Mouse (Mus musculus) lung, postnatal 14 days (tissue): Measurements from ENCODE around the gene Muc1.

ENCODE experiments used
- DNase-seq: peaks from one replicate; pipeline ENCODE4 v3.0.0; 2021

Muc1 gene

DNA sequence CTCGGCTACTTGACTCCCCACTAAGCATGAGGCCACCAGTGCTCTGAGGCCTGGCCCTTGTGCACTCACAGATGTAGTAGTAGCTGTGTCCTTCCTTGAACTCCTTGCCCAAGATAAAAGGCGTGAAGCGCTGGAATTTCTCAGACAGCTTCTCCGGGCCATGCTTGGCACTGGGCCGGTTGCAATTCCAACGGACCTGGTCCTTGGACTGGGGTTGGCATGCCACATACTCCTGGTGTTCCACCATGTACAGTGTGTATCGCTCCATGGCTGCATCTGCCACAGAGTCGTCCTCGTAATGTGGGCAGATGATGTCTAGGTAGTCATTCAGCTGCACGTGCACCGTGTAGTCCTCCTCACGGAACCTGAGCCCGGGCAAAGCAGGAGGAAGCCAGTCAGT lies 47.2 kb downstream of the Muc1 start:
- no peak for DNase-seq

- DNase-seq = peak; percentile 54
These were observed 48.6 kb downstream of the Muc1 start for GRCm38 (mm10) chr3:89277281-89278021.

DNA sequence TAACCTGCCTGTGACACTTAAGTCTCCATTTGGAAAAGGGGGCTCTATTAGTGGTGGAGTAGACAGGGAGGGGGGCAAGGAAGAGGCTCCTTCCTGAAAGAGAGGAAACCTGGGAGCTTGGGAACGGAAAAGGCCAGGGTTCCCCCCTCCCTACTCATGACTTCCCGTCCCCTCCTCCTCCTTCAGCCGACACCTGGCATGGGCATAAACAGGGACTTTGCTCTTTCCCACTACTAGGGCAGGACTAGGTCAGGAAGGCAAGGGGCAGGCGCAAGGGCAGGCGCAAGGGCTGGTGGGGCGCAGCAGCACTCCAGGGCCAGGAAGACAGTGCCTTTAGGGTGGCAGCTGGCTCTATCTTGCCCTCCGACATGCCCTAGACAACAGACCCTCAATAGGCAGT lies 49.2 kb downstream of the Muc1 start:
- peak; percentile 65 for DNase-seq

DNA sequence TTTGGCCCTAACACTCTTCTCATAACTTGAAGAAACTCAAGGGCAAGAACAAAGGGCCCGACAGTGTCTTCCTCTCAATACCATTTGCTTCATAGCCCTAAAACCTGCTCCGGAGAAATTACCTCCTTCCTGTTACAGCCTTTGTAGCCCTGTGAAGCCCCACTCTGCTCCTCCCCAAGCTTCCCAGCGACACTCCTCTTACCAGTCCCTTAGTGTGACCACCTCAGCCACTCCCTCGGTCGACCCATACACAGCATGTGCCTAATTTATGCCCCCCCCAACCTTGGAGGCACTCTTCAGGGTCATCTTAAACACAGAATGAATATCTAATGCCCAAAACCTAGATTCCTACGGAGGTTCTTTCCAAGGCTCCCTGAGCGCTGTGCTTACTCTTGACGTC lies 49.8 kb downstream of the Muc1 start:
- DNase-seq = no peak

GRCm38 (mm10) chr3:89279153-89279890 lies 50.5 kb downstream of the Muc1 start:
- DNase-seq = peak; percentile 92

DNA sequence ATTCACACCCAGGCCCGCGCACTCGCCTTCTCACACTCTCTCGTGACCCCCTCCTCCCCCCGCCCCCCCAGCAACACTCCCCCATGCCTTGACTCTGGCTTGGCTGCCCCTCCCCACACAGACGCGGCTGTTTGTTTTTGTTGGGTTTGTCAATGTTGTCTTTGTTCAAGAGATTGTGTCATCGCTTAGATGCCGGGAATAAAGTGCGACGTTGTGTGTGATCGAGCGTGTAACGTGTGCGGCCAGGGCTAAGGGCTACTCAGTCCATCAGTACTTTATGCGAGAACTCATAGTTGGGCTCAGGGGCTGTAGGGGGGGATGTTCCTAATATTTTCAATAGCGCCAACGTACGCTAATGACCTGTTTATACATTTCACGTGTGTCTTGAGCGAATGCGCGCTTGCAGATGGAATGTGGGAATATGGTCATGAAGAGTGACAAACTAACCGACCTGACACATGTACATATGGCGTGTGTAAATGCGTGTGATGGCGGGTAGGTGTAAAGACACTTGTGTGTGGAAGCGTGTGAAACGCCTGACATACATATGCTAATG lies 51.3 kb downstream of the Muc1 start:
- DNase-seq = peak; percentile 58

DNA sequence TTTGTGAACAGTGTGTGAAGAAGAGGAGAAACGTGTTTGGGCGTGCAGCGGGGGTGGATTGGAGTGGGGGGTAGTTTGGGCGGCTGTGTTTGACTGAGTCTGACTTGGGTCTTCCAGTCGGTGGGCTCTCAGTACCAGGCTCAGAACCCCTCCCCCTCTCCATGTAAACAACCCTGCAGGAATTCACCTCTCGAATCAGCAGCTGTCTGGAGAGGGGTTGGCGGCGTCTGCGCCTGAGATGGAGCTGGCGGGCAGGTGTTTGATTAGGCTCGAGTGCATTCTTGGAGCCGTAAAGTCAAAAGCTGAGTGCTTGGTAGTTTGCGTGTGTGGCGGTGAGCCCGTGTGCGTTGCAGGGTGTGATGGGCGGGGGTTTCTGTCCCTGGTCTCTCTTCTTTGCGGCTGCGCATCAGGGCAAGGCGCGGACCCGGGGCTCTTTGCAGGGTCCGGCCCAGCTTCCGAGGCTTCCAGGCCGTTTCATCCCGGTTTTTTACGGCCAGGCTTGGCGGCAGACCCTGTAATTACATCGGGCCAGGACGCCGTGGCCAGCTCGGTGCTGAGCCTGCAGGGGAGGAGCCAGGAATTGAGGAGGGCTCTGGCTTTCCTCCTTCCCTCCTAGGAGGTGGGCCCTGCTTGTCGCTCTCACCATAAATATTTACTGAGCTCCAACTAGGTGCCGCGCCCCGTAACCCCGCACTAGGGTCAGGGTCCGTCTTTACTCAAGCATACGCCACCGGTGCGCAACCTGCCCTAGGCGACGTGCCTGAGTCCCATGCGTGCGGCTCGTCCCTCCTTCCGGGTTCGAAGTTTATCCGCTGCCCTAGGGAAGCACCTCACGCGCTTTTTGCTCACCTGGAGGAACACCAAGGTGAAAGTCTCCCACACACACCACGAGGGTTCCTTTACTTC lies 52.0 kb downstream of the Muc1 start, which contains the start of gene Efna1:
Gene Efna1, minus strand, starts transcription at position 537 of the 906 bp plus-strand sequence.
- peak; percentile 68 for DNase-seq

GRCm38 (mm10) chr3:89281579-89282290 lies 52.9 kb downstream of the Muc1 start:
- peak; percentile 91 for DNase-seq

DNA sequence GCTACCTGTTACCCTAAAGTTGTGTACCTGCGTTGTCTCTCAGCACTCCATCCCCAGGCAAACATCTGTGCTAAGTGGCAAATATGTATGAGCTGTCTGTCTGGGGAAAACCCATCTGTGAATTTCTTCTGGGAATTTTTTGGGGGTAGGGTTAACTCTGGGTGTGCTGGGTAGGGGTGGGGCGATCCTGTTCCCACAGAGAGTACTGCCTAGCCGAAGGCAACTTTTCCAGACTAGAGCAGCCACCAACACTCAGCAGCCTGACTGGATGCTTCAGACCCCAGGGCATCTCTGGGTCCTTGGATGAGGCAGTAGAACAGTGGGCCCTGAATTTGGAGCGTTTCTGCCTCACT lies 53.4 kb downstream of the Muc1 start:
- no peak for DNase-seq
